Mouse (Mus musculus) common myeloid progenitor, adult 5-6 weeks (primary cell): ENCODE results near the gene St6galnac6. TPM values are rescaled to one million over a fixed set of nuclear protein-coding genes. Genes with fewer than 3 reads are reported as not detected.

ENCODE experiments used
- ATAC-seq: replicated peaks from 2 replicates; pipeline ENCODE4 v1.8.0; 2016; ENCODE audit warnings: low read depth, mild to moderate bottlenecking, moderate TSS enrichment, inconsistent platforms; ENCODE audit not compliant: poor library complexity, severe bottlenecking
- total RNA-seq: library from RNA; stranded (forward); fragments of 200-1000, 187-1606 nt; gene quantifications from 2 replicates; pipeline ENCODE4 v1.2.3, GENCODE M21; 2017

St6galnac6 gene
- total RNA-seq, 1 experiment from 2014 or later, result 12.7 TPM

GRCm38 (mm10) chr2:32661509-32662107 is 62.1 kb downstream of the St6galnac6 start:
- no peak for ATAC-seq

- ATAC-seq, result no peak
These were observed 62.8 kb downstream of the St6galnac6 start for GRCm38 (mm10) chr2:32662291-32662690.

DNA sequence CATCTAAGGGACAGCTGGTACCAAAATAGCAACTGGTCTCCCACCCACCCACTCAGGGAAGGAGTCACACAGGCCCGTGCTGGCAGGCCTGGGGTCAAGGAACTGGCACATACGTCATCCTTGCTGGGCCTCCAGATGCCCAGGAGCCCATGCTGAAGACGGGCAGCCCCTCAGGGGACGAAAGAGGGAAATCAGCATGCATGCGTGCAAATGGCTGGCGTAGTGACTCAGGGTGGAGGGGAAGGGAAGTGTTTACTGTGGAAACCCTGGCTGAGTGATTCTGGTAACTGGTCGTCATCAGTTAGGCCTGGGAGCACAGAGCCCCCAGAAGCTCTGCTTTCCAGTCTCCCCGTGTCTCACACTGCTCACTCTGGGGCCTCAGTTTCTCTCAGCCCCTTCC is 65.8 kb downstream of the St6galnac6 start:
- no peak for ATAC-seq

DNA sequence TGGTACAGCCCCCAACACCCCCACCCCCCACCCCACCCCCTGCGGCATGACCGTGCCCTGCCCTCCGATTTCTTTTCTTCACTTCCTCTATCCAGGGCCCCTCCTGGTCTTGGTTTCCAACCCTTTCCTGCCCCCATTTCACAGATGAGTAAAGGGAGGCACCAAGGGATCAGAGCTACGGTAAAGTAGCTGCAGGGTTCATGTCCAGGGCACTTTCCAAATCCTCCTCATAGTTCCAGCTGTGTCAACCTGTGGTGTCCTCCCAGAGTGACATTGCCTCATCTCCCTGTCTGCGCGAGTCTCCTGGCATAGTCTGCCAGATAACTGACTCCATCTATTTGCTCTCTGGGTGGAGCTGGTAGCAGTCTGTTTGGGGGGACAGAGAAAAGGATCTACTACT is 66.3 kb downstream of the St6galnac6 start:
- ATAC-seq, result no peak

- no peak for ATAC-seq
These were observed 68.3 kb downstream of the St6galnac6 start for GRCm38 (mm10) chr2:32667775-32668174.

DNA sequence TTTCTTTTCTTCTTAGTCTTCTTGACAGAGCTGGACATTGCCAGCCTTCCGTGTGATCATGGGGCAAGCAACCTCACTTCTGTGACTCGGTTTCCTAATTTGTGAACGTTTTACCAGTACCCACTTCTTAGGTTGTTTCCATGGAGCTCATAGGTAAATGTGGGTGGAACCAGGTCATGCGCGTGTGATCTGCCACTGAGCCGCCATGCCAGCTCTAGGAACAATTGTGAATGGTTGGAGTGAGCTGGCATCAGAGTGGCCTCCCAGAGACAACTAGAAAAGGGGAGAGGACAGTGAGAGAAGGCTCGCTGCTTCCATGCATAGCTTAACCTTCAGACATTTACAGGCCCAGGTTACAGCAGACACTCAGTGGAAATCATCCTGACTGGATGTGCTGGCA is 68.7 kb downstream of the St6galnac6 start:
- ATAC-seq, result no peak

DNA sequence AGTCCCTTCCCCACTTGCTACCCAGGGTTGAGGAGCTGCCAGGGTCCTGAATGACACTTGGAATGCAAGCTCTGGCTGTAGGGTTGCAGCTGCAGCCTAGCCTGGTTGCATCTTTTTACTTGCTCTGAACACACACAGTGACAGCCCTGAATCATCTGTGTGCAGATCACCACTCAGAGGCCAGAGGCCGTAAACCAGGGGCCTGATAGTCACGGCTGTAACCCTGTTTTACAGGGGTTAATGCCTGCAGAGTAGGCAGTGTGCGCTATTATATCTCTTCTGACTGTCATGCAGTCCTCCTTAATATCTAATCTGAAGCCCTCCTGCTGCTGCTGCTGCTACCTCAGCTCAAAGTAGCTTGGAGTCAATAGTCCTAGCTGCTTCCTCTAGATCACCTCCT is 70.4 kb downstream of the St6galnac6 start:
- no peak for ATAC-seq

Other genes starting within 250 kb of the St6galnac6 start
- 64.1 and 76.5 TPM in 2 replicates for gene Ciz1, start 247.4 kb upstream of the St6galnac6 start, total RNA-seq
- gene Dnm1, start 246.4 kb upstream of the St6galnac6 start, total RNA-seq, result not detected in 2 replicates
- 2.1 and 6.5 TPM in 2 replicates for gene 1110008P14Rik, start 217.8 kb upstream of the St6galnac6 start, total RNA-seq
- 17.2 and 22.0 TPM in 2 replicates for gene Lcn2, start 211.5 kb upstream of the St6galnac6 start, total RNA-seq
- 7.1 and 8.6 TPM in 2 replicates for gene Ptges2, start 203.8 kb upstream of the St6galnac6 start, total RNA-seq
- 2.8 and 3.3 TPM in 2 replicates for gene Naif1, start 149.3 kb upstream of the St6galnac6 start, total RNA-seq
- gene Slc25a25, start 148.3 kb upstream of the St6galnac6 start, total RNA-seq, result 7.9 and 12.7 TPM in 2 replicates
- gene Fam102a, start 64.4 kb upstream of the St6galnac6 start, total RNA-seq, result 3.6 and 3.9 TPM in 2 replicates
- 37.1 and 40.5 TPM in 2 replicates for gene Dpm2, start 28.9 kb upstream of the St6galnac6 start, total RNA-seq
- gene Pip5kl1, start 24.9 kb upstream of the St6galnac6 start, total RNA-seq, result not detected in 2 replicates
- gene 9430097D07Rik, start 24.0 kb upstream of the St6galnac6 start, total RNA-seq, result not detected in 2 replicates
- 25.7 and 28.8 TPM in 2 replicates for gene St6galnac4, start 12.6 kb upstream of the St6galnac6 start, total RNA-seq
- gene Ak1, start 22.0 kb downstream of the St6galnac6 start, total RNA-seq, result 3.5 TPM in 2 replicates
- 17.8 and 24.0 TPM in 2 replicates for gene Eng, start 46.9 kb downstream of the St6galnac6 start, total RNA-seq
- gene Fpgs, start 104.4 kb downstream of the St6galnac6 start, total RNA-seq, result 27.2 and 39.8 TPM in 2 replicates
- 48.2 and 61.3 TPM in 2 replicates for gene Cdk9, start 113.4 kb downstream of the St6galnac6 start, total RNA-seq
- gene Sh2d3c, start 121.3 kb downstream of the St6galnac6 start, total RNA-seq, result 13.7 and 19.3 TPM in 2 replicates
- gene 6330409D20Rik, start 141.3 kb downstream of the St6galnac6 start, total RNA-seq, result not detected in 2 replicates
- gene Tor2a, start 157.5 kb downstream of the St6galnac6 start, total RNA-seq, result 19.2 and 19.9 TPM in 2 replicates
- not detected in 2 replicates for gene Ttc16, start 175.9 kb downstream of the St6galnac6 start, total RNA-seq
- 1.3 and 4.0 TPM in 2 replicates for gene Ptrh1, start 176.1 kb downstream of the St6galnac6 start, total RNA-seq
- gene Cfap157, start 184.7 kb downstream of the St6galnac6 start, total RNA-seq, result not detected in 2 replicates
- 7.4 and 9.1 TPM in 2 replicates for gene Stxbp1, start 247.5 kb downstream of the St6galnac6 start, total RNA-seq